Comparison of ENCODE assay signal across 18 mouse cellular contexts in genomic region chr10:80669018-80669417, GRCm38 (mm10). TPM values are rescaled to one million over a fixed set of nuclear protein-coding genes. Genes with fewer than 3 reads are reported as not detected.
DNase-seq lines count a peak whose midpoint lies in the region; ATAC-seq and TF ChIP-seq lines count a peak whose summit lies in the region.
"Had no signal": no experiment of that assay in that cellular context is flagged by ENCODE, and none has a peak within 500 bp of the region (broad histone marks: within the 10 kb centered on the region; RNA-seq: fewer than 3 reads in every experiment).

No protein-coding gene starts in this region.

- no peak for DNase-seq in forebrain, embryonic 14.5 days (ENCODE audit: low spot score)
- no peak for DNase-seq in liver, adult 2 months (ENCODE audit: extremely low read depth, low read depth, low spot score)
- no peak for DNase-seq in liver, embryonic 11.5 days (ENCODE audit: low spot score)
- no peak for DNase-seq in lung, postnatal 36 days
- DNase-seq: adrenal gland, postnatal 25 days; heart, postnatal 36 days; thymus, adult 18-20 months; thymus, postnatal 4 days had no signal

- ATAC-seq in forebrain, embryonic 13.5 days, result no peak
- no peak for ATAC-seq in forebrain, embryonic 14.5 days
- no peak for ATAC-seq in liver, embryonic 11.5 days (replicated peaks; ENCODE audit: low FRiP score)
- ATAC-seq in stomach, embryonic 16.5 days (ENCODE audit: insufficient read depth, low FRiP score), result no peak
- ATAC-seq: forebrain, embryonic 16.5 days; midbrain, embryonic 16.5 days had no signal

- peaks cover 36% of the 10 kb centered on the region for H3K4me1 ChIP-seq in forebrain, embryonic 13.5 days
- H3K4me1 ChIP-seq in forebrain, embryonic 14.5 days (ENCODE audit: control insufficient read depth, insufficient read depth, low read length), result peaks cover 8% of the 10 kb centered on the region
- H3K4me1 ChIP-seq in liver, adult 2 months (ENCODE audit: control insufficient read depth, insufficient read depth, low read length), result peaks cover 73% of the 10 kb centered on the region
- H3K4me1 ChIP-seq in liver, embryonic 11.5 days (replicated peaks; ENCODE audit: control insufficient read depth, insufficient read depth, low read length), result peaks cover 41% of the 10 kb centered on the region
- peaks cover 49% of the 10 kb centered on the region for H3K4me1 ChIP-seq in brown adipose tissue, adult 24 weeks (ENCODE audit: control insufficient read depth, insufficient read depth, insufficient read length, low read length)
- peaks cover 58% of the 10 kb centered on the region for H3K4me1 ChIP-seq in stomach, embryonic 16.5 days (ENCODE audit: control insufficient read depth, insufficient read depth, low read length)

- no peaks in the 10 kb centered on the region for H3K9me3 ChIP-seq in forebrain, embryonic 13.5 days (replicated peaks)
- no peaks in the 10 kb centered on the region for H3K9me3 ChIP-seq in forebrain, embryonic 14.5 days (replicated peaks; ENCODE audit: control insufficient read depth, low read length)
- H3K9me3 ChIP-seq in liver, embryonic 11.5 days (ENCODE audit: control insufficient read depth, low read length), result no peaks in the 10 kb centered on the region
- H3K9me3 ChIP-seq in stomach, embryonic 16.5 days (replicated peaks; ENCODE audit: control insufficient read depth, low read length), result no peaks in the 10 kb centered on the region
- H3K9me3 ChIP-seq: embryonic facial prominence, embryonic 15.5 days; hindbrain, embryonic 15.5 days; liver, embryonic 15.5 days; lung, embryonic 15.5 days; midbrain, embryonic 10.5 days had no signal

- no peaks in the 10 kb centered on the region for H3K27me3 ChIP-seq in forebrain, embryonic 13.5 days
- H3K27me3 ChIP-seq in forebrain, embryonic 14.5 days (replicated peaks; ENCODE audit: control insufficient read depth, insufficient read depth, low read length), result no peaks in the 10 kb centered on the region
- no peaks in the 10 kb centered on the region for H3K27me3 ChIP-seq in liver, adult 2 months (ENCODE audit: control insufficient read depth, insufficient read depth, low read length)
- no peaks in the 10 kb centered on the region for H3K27me3 ChIP-seq in liver, embryonic 11.5 days (replicated peaks; ENCODE audit: control insufficient read depth, insufficient read depth, low read length)
- no peaks in the 10 kb centered on the region for H3K27me3 ChIP-seq in stomach, embryonic 16.5 days (ENCODE audit: control insufficient read depth, insufficient read depth, low read length)
- H3K27me3 ChIP-seq: embryonic facial prominence, embryonic 15.5 days; hindbrain, embryonic 15.5 days; liver, embryonic 15.5 days; lung, embryonic 15.5 days had no signal

- peaks cover 28% of the 10 kb centered on the region for H3K79me2 ChIP-seq in liver, adult 2 months (ENCODE audit: control insufficient read depth, insufficient read depth, low read length)

- H3K4me2 ChIP-seq in forebrain, embryonic 13.5 days, result no peak overlapping the region
- H3K4me2 ChIP-seq in forebrain, embryonic 14.5 days (ENCODE audit: low read length), result no peak overlapping the region
- H3K4me2 ChIP-seq in liver, embryonic 11.5 days, result no peak overlapping the region
- H3K4me2 ChIP-seq in stomach, embryonic 16.5 days (ENCODE audit: low read depth, low read length), result no peak overlapping the region
- H3K4me2 ChIP-seq: embryonic facial prominence, embryonic 15.5 days; hindbrain, embryonic 15.5 days; liver, embryonic 15.5 days; lung, embryonic 15.5 days had no signal

- H3K9ac ChIP-seq in forebrain, embryonic 13.5 days, result no peak overlapping the region
- H3K9ac ChIP-seq in forebrain, embryonic 14.5 days (ENCODE audit: low read length), result no peak overlapping the region
- no peak overlapping the region; the same call in 1 of the 2 replicates for H3K9ac ChIP-seq in liver, adult 2 months (ENCODE audit: low read depth, low read length)
- H3K9ac ChIP-seq in liver, embryonic 11.5 days (ENCODE audit: low read depth, low read length), result no peak overlapping the region
- H3K9ac ChIP-seq in stomach, embryonic 16.5 days (ENCODE audit: low read length), result peak overlapping the region; percentile 26; the same call in 1 of the 2 replicates
- H3K9ac ChIP-seq: embryonic facial prominence, embryonic 15.5 days; hindbrain, embryonic 15.5 days; liver, embryonic 15.5 days; lung, embryonic 15.5 days had no signal

- TF ChIP-seq CTCF in liver, adult 2 months (IDR thresholded peaks at IDR 0.05; ENCODE audit: low read depth, low read length), result no peak

- no peak overlapping the region for H3K4me3 ChIP-seq in forebrain, embryonic 13.5 days
- no peak overlapping the region for H3K4me3 ChIP-seq in forebrain, embryonic 14.5 days (ENCODE audit: low read depth, low read length)
- no peak overlapping the region for H3K4me3 ChIP-seq in liver, adult 2 months (ENCODE audit: insufficient read depth, low read depth, low read length)
- H3K4me3 ChIP-seq in liver, embryonic 11.5 days (ENCODE audit: low read depth, low read length), result no peak overlapping the region
- H3K4me3 ChIP-seq in brown adipose tissue, adult 24 weeks (ENCODE audit: insufficient read depth, low read depth, low read length), result no peak overlapping the region
- H3K4me3 ChIP-seq in stomach, embryonic 16.5 days (replicated peaks; ENCODE audit: low read length), result no peak overlapping the region
- H3K4me3 ChIP-seq: embryonic facial prominence, embryonic 15.5 days; hindbrain, embryonic 15.5 days; liver, embryonic 15.5 days; lung, embryonic 15.5 days; midbrain, embryonic 10.5 days had no signal

- H3K36me3 ChIP-seq in forebrain, embryonic 13.5 days (ENCODE audit: poor library complexity, severe bottlenecking), result peaks cover 89% of the 10 kb centered on the region
- H3K36me3 ChIP-seq in forebrain, embryonic 14.5 days (ENCODE audit: control insufficient read depth, insufficient read depth, low read length), result peaks cover 84% of the 10 kb centered on the region
- H3K36me3 ChIP-seq in liver, adult 2 months (ENCODE audit: control insufficient read depth, insufficient read depth, low read length), result peaks cover 42% of the 10 kb centered on the region
- H3K36me3 ChIP-seq in liver, embryonic 11.5 days (ENCODE audit: control insufficient read depth, insufficient read depth, low read length), result peaks cover 52% of the 10 kb centered on the region
- H3K36me3 ChIP-seq in stomach, embryonic 16.5 days (ENCODE audit: control insufficient read depth, insufficient read depth, low read length), result peaks cover 36% of the 10 kb centered on the region

- 86% methylated on average over 12 of the region's 12 CpGs for WGBS in forebrain, embryonic 13.5 days
- 94% methylated on average over 12 of the region's 12 CpGs for WGBS in forebrain, embryonic 14.5 days
- 86% methylated on average over 12 of the region's 12 CpGs for WGBS in liver, adult 2 months
- 88% methylated on average over 12 of the region's 12 CpGs for WGBS in liver, embryonic 11.5 days
- WGBS in stomach, embryonic 16.5 days, result 87% methylated on average over 12 of the region's 12 CpGs

- no peak for TF ChIP-seq POLR2A in liver, adult 2 months (IDR thresholded peaks at IDR 0.05; ENCODE audit: extremely low read depth, insufficient read depth, low read length)

- H3K27ac ChIP-seq in forebrain, embryonic 13.5 days, result 0 out of 2 replicates have a peak overlapping the region, but pooled peaks have one; percentile 8
- no peak overlapping the region for H3K27ac ChIP-seq in forebrain, embryonic 14.5 days (ENCODE audit: low read depth, low read length)
- 0 out of 2 replicates have a peak overlapping the region, but pooled peaks have one; percentile 59 for H3K27ac ChIP-seq in liver, adult 2 months (replicated peaks; ENCODE audit: insufficient read depth, low read depth, low read length)
- no peak overlapping the region for H3K27ac ChIP-seq in liver, embryonic 11.5 days (ENCODE audit: low read depth, low read length)
- peak overlapping the region; percentile 66; the same call in 1 of the 2 replicates for H3K27ac ChIP-seq in brown adipose tissue, adult 24 weeks (replicated peaks; ENCODE audit: low read depth, low read length)
- H3K27ac ChIP-seq in stomach, embryonic 16.5 days (ENCODE audit: low read length), result peak overlapping the region; percentile 38
- H3K27ac ChIP-seq: hindbrain, embryonic 15.5 days; liver, embryonic 15.5 days; lung, embryonic 15.5 days; midbrain, embryonic 10.5 days had no signal

RNA-seq across cellular contexts. Expression of gene Mknk2, which starts 8.9 kb away (rescaled TPM):
- polyA plus RNA-seq in forebrain, embryonic 13.5 days (2015; fragmentation: Nextera tagmentation; extraction: Ambion mirVana), result 52.3 and 55.1 TPM in 2 replicates
- 43.1 and 49.1 TPM in 2 replicates for polyA plus RNA-seq in forebrain, embryonic 14.5 days (2014; fragmentation: Nextera tagmentation; extraction: Ambion mirVana)
- 88.6 and 119 TPM in 2 replicates for total RNA-seq in liver, adult 2 months (2014; rRNA removed)
- polyA plus RNA-seq in liver, adult 2 months (2012; rRNA removed), result 87.0 and 116 TPM in 2 replicates
- 124 and 128 TPM in 2 replicates for polyA plus RNA-seq in liver, embryonic 11.5 days (2014; fragmentation: Nextera tagmentation; extraction: Ambion mirVana)
- 313 and 519 TPM in 2 replicates for polyA plus RNA-seq in brown adipose tissue, adult 24 weeks (2012; ENCODE audit: insufficient read depth, insufficient read length, missing spikeins)
- 42.8 and 45.1 TPM in 2 replicates for polyA plus RNA-seq in stomach, embryonic 16.5 days (2015; fragmentation: Nextera tagmentation; extraction: Ambion mirVana)

RNA-seq across cellular contexts. Expression of gene Btbd2, which starts 12.1 kb away (rescaled TPM):
- 59.2 and 61.2 TPM in 2 replicates for polyA plus RNA-seq in forebrain, embryonic 13.5 days (2015; fragmentation: Nextera tagmentation; extraction: Ambion mirVana)
- 42.6 and 52.2 TPM in 2 replicates for polyA plus RNA-seq in forebrain, embryonic 14.5 days (2014; fragmentation: Nextera tagmentation; extraction: Ambion mirVana)
- total RNA-seq in liver, adult 2 months (2014; rRNA removed), result 16.2 and 19.7 TPM in 2 replicates
- polyA plus RNA-seq in liver, adult 2 months (2012; rRNA removed), result 36.1 and 36.8 TPM in 2 replicates
- polyA plus RNA-seq in liver, embryonic 11.5 days (2014; fragmentation: Nextera tagmentation; extraction: Ambion mirVana), result 38.0 and 38.4 TPM in 2 replicates
- polyA plus RNA-seq in brown adipose tissue, adult 24 weeks (2012; ENCODE audit: insufficient read depth, insufficient read length, missing spikeins), result 20.6 and 33.9 TPM in 2 replicates
- 11.5 and 12.7 TPM in 2 replicates for polyA plus RNA-seq in stomach, embryonic 16.5 days (2015; fragmentation: Nextera tagmentation; extraction: Ambion mirVana)

RNA-seq across cellular contexts. Expression of gene Mob3a, which starts 32.8 kb away (rescaled TPM):
- 47.9 and 51.6 TPM in 2 replicates for polyA plus RNA-seq in forebrain, embryonic 13.5 days (2015; fragmentation: Nextera tagmentation; extraction: Ambion mirVana)
- polyA plus RNA-seq in forebrain, embryonic 14.5 days (2014; fragmentation: Nextera tagmentation; extraction: Ambion mirVana), result 35.7 and 37.2 TPM in 2 replicates
- 3.5 and 5.2 TPM in 2 replicates for total RNA-seq in liver, adult 2 months (2014; rRNA removed)
- 6.1 TPM in 2 replicates for polyA plus RNA-seq in liver, adult 2 months (2012; rRNA removed)
- polyA plus RNA-seq in liver, embryonic 11.5 days (2014; fragmentation: Nextera tagmentation; extraction: Ambion mirVana), result 56.7 and 57.3 TPM in 2 replicates
- 5.2 and 12.0 TPM in 2 replicates for polyA plus RNA-seq in brown adipose tissue, adult 24 weeks (2012; ENCODE audit: insufficient read depth, insufficient read length, missing spikeins)
- 51.6 and 57.5 TPM in 2 replicates for polyA plus RNA-seq in stomach, embryonic 16.5 days (2015; fragmentation: Nextera tagmentation; extraction: Ambion mirVana)

RNA-seq across cellular contexts. Expression of gene Izumo4, which starts 33.0 kb away (rescaled TPM):
- 24.5 and 26.3 TPM in 2 replicates for polyA plus RNA-seq in forebrain, embryonic 13.5 days (2015; fragmentation: Nextera tagmentation; extraction: Ambion mirVana)
- 16.0 and 21.5 TPM in 2 replicates for polyA plus RNA-seq in forebrain, embryonic 14.5 days (2014; fragmentation: Nextera tagmentation; extraction: Ambion mirVana)
- 17.2 and 18.3 TPM in 2 replicates for total RNA-seq in liver, adult 2 months (2014; rRNA removed)
- 42.5 and 49.7 TPM in 2 replicates for polyA plus RNA-seq in liver, adult 2 months (2012; rRNA removed)
- 5.7 and 6.8 TPM in 2 replicates for polyA plus RNA-seq in liver, embryonic 11.5 days (2014; fragmentation: Nextera tagmentation; extraction: Ambion mirVana)
- polyA plus RNA-seq in brown adipose tissue, adult 24 weeks (2012; ENCODE audit: insufficient read depth, insufficient read length, missing spikeins), result 2.5 and 5.0 TPM in 2 replicates
- polyA plus RNA-seq in stomach, embryonic 16.5 days (2015; fragmentation: Nextera tagmentation; extraction: Ambion mirVana), result 25.5 and 28.7 TPM in 2 replicates

RNA-seq across cellular contexts. Expression of gene Csnk1g2, which starts 46.4 kb away (rescaled TPM):
- 55.0 and 73.2 TPM in 2 replicates for polyA plus RNA-seq in forebrain, embryonic 13.5 days (2015; fragmentation: Nextera tagmentation; extraction: Ambion mirVana)
- 35.9 and 49.2 TPM in 2 replicates for polyA plus RNA-seq in forebrain, embryonic 14.5 days (2014; fragmentation: Nextera tagmentation; extraction: Ambion mirVana)
- total RNA-seq in liver, adult 2 months (2014; rRNA removed), result 54.4 and 56.1 TPM in 2 replicates
- 110 and 123 TPM in 2 replicates for polyA plus RNA-seq in liver, adult 2 months (2012; rRNA removed)
- 92.3 and 96.1 TPM in 2 replicates for polyA plus RNA-seq in liver, embryonic 11.5 days (2014; fragmentation: Nextera tagmentation; extraction: Ambion mirVana)
- 50.9 and 67.7 TPM in 2 replicates for polyA plus RNA-seq in brown adipose tissue, adult 24 weeks (2012; ENCODE audit: insufficient read depth, insufficient read length, missing spikeins)
- 18.1 TPM in 2 replicates for polyA plus RNA-seq in stomach, embryonic 16.5 days (2015; fragmentation: Nextera tagmentation; extraction: Ambion mirVana)

Comparison
In these comparisons a context has a peak if more than half of its experiments do, and no peak if none do; other contexts are left out.
1. H3K27ac ChIP-seq: peak in forebrain, embryonic 13.5 days (single experiment), liver, adult 2 months (single experiment), brown adipose tissue, adult 24 weeks (single experiment) and stomach, embryonic 16.5 days (single experiment); none in forebrain, embryonic 14.5 days (single experiment) and liver, embryonic 11.5 days (single experiment).